Mouse (Mus musculus) left cerebral cortex, postnatal 4 days (tissue): ENCODE data around the gene Hp1bp3. TPM values are rescaled to one million over a fixed set of nuclear protein-coding genes. Genes with fewer than 3 reads are reported as not detected.

Experiments used
- DNase-seq: peaks from one replicate; pipeline ENCODE4 v3.0.0-alpha.2; 2022
- intact Hi-C: fragments of 180-260 bp; cut with DNase I; formaldehyde crosslinking; loops from one replicate; pipeline ENCODE4 v1.15.1; 2025
- total RNA-seq, 2 experiments: library from RNA; stranded (reverse); gene quantifications; 2 replicates each; pipeline ENCODE4 v1.2.3; 2021

Hp1bp3 gene
- total RNA-seq, 2 experiments from 2014 or later, result 197 to 205 TPM

- intact Hi-C loops, result no loop called here
- no peak for DNase-seq
These were observed 77.3 kb downstream of the Hp1bp3 start for GRCm38 (mm10) chr4:138293261-138293948.

GRCm38 (mm10) chr4:138293949-138294550 is 78.0 kb downstream of the Hp1bp3 start:
- DNase-seq, result no peak
- intact Hi-C loops, result no loop called here

Other genes starting within 250 kb of the Hp1bp3 start
- 100 to 1,000 TPM; 192 TPM for gene Eif4g3, start 223.3 kb upstream of the Hp1bp3 start, total RNA-seq
- 10 to 100 TPM; 17.1 to 18.2 TPM for gene Sh2d5, start 34.1 kb downstream of the Hp1bp3 start, total RNA-seq
- gene Kif17, start 34.1 kb downstream of the Hp1bp3 start, total RNA-seq, result 1 to 10 TPM; 8.5 to 9.3 TPM
- gene Ddost, start 88.4 kb downstream of the Hp1bp3 start, total RNA-seq, result 100 to 1,000 TPM; 108 to 115 TPM
- 100 to 1,000 TPM; 120 to 126 TPM for gene Pink1, start 110.0 kb downstream of the Hp1bp3 start, total RNA-seq
- gene Cda, start 151.7 kb downstream of the Hp1bp3 start, total RNA-seq, result under 1 TPM; 0.76 to 0.87 TPM
- 10 to 100 TPM; 27.7 to 30.6 TPM for gene Fam43b, start 180.2 kb downstream of the Hp1bp3 start, total RNA-seq
- 10 to 100 TPM; 35.4 to 35.8 TPM for gene Mul1, start 218.4 kb downstream of the Hp1bp3 start, total RNA-seq
- gene Camk2n1, start 238.0 kb downstream of the Hp1bp3 start, total RNA-seq, result 100 to 1,000 TPM; 106 to 110 TPM